Mouse (Mus musculus) lung, embryonic 16.5 days (tissue): ENCODE results near the gene Dnaja1. TPM values are rescaled to one million over a fixed set of nuclear protein-coding genes. Genes with fewer than 3 reads are reported as not detected.

Experiments used
- microRNA counts: library from miRNA; unstranded; fragments of <30 nt; microRNA quantifications from one replicate; lab custom pipeline; 2016
- microRNA-seq: library from miRNA; unstranded; fragments of <30 nt; microRNA quantifications from one replicate; pipeline ENCODE4, GENCODE M21; 2016
- polyA plus RNA-seq: library from polyadenylated mRNA; unstranded; fragments of >200 nt; fragmentation: Nextera tagmentation; extraction: Ambion mirVana; gene quantifications from 2 replicates; pipeline ENCODE4 v1.2.1, GENCODE M21; 2015

Gene Dnaja1
- polyA plus RNA-seq, 1 experiment from 2014 or later: 401 TPM

MicroRNAs encoded within 50 kb of the gene (microRNA counts, 519-probe panel; counts per million panel counts)
- not detected for microRNA mmu-miR-207 (lab: Ali Mortazavi, UCI)

Small RNA genes lying within 50 kb of the gene (microRNA-seq; reads per million reads assigned to microRNA genes)
- 0.59 reads per million for gene Mir207

Other genes starting within 250 kb of the Dnaja1 start
- 0.63 and 0.68 TPM in 2 replicates for gene Tmem215, start 250.0 kb upstream of the Dnaja1 start, polyA plus RNA-seq
- 27.8 and 27.9 TPM in 2 replicates for gene Aptx, start 19.0 kb upstream of the Dnaja1 start, polyA plus RNA-seq
- 139 and 148 TPM in 2 replicates for gene Smu1, start 35.8 kb downstream of the Dnaja1 start, polyA plus RNA-seq
- 75.4 and 79.0 TPM in 2 replicates for gene B4galt1, start 131.9 kb downstream of the Dnaja1 start, polyA plus RNA-seq
- gene Spink4, start 197.9 kb downstream of the Dnaja1 start, polyA plus RNA-seq: 0.77 and 0.87 TPM in 2 replicates
- gene Bag1, start 226.1 kb downstream of the Dnaja1 start, polyA plus RNA-seq: 186 and 187 TPM in 2 replicates
- gene Chmp5, start 226.3 kb downstream of the Dnaja1 start, polyA plus RNA-seq: 129 and 130 TPM in 2 replicates
- gene Nfx1, start 248.8 kb downstream of the Dnaja1 start, polyA plus RNA-seq: 86.8 and 91.7 TPM in 2 replicates